Mouse (Mus musculus) frontal cortex, postnatal 25 days (tissue): ENCODE results near the gene Crx.
"Not testable (repeated sequence)": the region's sequence is repeated elsewhere in the genome, so short reads cannot be mapped to it uniquely, and the experiment has no call there.

ENCODE experiments used
- DNase-seq, 2 experiments: peaks; one replicate each; pipeline ENCODE4 v3.0.0; 2022; ENCODE audit warnings: low spot score in 2 of 2

Gene Crx

DNA sequence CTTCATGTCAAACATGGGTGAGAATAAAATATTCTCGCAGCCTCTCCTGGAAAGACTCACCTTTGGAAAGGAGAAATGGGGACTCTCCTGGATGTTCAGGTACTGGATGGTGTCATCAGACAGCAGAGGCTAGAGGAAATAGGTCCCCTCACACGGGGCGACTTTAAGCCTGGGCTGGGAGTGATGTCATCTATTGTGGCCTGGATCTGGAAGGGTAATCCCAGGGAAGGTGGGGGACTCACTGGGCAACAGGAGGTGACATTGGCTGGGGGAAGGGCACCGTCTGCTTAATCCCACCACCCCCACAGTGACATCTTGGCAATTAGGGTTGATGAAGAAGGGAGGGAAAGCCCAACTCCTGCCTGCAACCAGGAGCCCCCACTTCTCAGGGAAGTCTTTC is at the start of gene Crx:
Gene Crx (minus strand): TSS at position 213 of the 400 bp plus-strand sequence.
- DNase-seq: no peak

DNA sequence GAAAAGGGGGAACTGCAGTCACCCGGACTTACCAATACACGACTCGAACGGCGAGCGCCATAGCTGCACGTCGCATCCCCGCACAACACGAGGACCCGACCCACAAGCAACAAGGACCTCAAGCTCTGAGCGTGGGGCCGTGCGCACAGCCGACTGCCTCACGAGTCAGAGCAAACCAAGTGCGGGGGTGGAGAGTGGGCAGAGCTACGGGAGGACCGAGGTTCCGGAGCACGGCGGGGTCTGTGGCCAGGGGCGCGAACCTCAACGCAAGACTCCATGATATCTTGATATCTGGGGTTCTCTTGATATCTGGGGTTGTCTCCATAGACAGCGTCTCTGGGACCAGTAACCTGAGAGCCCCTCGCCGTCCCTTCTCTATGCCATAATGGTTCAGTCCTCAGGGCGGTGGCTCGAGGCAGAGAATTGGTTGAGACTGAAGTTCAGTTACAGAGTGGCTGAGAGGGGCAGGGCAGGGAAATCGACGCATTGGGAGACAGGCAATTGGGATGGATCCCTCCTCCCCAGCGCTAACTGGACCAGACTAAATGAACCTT is 42.5 kb upstream of the Crx start, which contains the start of gene Selenow:
Gene Selenow (minus strand): TSS at position 183 of the 554 bp plus-strand sequence.
- DNase-seq: peak; percentile 87 to 92

DNA sequence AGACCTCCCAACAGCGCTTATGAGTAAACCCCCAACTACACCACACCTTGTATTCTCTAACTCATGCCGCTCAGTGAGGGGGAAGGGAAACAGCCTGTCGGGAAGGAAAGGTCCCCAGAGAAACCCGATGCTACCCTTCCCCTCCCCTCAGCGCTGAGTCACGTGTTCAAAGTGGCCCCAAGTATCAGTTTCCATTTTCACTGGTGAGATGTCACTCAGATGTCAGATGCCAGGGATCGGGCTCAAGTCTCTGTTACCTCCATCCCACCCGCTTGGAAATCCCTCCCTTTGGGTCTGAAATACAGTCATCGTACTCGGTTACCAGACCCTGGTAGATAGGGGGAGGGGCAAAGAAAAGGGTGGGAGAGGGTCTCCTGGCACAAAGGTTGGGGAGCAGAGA is 42.0 kb upstream of the Crx start:
- DNase-seq: no peak

DNA sequence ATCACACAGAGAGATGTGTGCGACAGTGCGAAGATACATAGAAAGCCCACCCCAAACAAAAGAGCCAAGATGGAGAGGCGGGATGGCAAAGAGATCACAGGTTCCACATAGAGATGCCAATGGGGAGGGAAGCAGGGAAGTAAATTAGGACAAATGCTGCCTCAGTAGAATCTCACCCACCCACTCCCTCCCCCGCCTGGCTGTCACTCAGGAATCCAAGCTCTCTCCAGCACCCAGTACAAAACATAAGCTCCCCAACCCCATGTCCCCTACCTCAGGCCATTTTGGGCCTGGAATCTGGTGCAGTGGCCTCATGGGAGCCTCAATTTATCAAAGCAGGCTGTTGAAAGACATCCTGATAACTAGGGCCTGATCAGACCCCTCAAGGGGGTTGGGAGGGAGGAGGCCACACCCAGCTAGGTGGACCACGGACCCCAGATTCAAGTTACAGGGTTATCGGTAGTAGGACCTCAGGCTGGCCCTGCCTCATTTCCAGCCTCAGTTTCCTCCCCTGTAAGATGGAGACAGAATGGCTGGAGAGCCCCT is 41.0 kb upstream of the Crx start:
- no peak for DNase-seq

DNA sequence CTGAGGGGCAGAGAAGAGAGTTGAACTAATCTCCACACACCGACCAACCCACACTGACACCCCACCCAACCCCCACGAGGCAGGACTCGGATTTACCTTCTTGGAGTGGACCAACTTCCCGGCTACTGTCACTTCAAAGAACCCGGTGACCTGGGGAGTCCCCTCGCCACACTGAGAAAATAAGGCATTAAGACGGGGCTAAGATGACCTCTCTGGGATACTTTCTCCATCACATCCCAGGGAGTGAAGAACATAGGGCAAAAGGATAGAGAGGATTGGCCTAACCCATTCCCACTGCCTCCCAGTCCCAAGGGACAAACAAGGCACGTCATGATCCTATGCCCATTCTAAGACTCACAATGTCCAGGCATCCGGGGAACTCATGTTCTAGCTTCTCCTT is 40.2 kb upstream of the Crx start:
- DNase-seq: no peak

DNA sequence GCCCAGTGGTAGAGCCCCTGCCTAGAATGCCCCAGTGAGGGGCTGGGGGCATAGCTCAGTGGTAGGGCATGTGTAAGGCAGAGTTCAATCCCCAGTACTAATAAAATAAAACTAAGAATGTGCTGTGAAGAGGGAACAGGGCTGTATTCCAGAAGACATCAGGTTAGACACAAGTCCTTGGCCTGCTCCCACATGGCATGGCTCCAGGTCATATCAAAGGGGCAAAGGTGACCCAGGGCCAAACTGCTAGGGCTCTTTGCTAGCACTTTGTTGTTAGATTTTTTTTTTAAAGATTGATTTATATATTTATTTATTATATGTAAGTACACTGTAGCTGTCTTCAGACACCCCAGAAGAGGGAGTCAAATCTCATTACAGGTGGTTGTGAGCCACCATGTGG is 38.6 kb upstream of the Crx start:
- no peak for DNase-seq

DNA sequence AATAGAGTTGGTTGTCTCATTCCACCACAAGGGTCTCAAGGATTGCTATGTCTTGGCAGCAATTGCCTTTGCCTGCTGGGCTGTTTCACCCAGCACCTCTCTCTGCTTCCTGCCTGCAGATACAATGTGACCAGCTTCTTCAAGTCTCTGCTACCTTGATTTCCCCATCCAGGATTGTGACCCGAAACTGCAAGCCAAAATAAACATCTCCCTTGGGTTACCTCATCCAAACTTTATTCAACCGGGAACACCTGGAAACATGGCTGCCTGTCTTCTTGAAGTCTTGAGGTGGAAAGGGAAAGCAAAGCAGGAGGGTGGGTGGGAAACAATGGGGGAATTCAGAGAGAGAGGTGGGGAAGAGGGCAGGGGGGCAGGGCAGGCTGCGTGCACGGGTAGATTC is 37.2 kb upstream of the Crx start:
- no peak for DNase-seq

DNA sequence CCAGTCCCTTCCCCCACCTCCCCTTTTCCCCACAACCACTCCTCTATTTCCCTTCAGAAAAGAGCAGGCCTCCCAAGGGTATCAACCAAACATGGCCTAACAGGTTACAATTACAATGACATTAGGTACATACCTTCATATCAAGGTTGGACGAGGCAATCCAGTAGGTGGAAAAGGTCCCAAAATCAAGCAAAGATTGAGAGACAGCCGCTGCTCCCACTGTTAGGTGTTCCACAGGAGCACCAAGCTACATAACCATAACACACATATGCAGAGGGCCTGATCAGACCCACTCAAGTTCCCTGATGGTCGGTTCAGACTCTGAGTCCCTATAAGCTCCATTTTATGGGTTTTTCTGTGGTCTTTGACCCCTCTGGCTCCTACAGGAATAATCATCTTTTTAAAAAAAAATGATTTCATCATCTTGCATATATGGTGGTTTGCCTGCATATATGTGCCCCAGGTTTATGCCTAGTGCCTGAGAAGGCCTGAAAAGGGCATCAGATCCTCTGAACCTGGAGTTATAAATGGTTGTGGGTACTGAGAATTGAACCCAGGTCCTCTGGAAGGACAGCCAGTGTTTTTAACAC is 36.5 kb upstream of the Crx start:
- no peak for DNase-seq

DNA sequence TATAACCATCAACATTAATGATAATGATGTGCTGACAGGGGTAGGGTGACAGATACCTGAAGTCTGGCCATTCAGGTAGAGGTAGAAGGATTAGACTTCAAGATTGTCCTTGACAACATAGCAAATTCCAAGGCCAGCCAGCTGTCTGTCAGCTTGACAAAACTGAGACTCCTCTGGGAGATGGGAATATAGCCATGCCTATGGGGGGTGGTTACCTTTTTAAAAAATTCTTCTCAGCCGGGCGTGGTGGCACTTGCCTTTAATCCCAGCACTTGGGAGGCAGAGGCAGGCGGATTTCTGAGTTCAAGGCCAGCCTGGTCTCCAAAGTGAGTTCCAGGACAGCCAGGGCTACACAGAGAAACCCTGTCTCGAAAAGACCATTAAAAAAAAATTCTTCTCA is 35.9 kb upstream of the Crx start:
- DNase-seq: not testable (repeated sequence)

DNA sequence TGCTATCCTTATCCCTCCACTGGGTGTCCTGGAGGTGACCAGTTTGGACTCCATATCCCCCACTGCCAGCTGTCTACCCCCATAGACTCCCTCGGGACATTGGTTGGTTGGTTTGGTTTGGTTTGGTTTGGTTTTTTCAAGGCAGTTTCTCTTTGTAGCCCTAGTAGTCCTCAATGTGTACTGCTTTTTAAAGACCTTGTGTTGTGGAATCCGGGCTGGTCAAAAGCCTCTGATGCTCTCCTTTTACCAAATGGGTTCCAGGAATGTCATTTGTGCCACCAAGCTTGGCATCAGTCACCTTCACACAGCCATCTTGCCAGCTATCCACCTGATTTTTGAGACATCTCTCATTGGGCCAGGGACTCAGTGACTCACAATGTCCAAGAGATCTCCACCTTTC is 35.0 kb upstream of the Crx start:
- no peak for DNase-seq

DNA sequence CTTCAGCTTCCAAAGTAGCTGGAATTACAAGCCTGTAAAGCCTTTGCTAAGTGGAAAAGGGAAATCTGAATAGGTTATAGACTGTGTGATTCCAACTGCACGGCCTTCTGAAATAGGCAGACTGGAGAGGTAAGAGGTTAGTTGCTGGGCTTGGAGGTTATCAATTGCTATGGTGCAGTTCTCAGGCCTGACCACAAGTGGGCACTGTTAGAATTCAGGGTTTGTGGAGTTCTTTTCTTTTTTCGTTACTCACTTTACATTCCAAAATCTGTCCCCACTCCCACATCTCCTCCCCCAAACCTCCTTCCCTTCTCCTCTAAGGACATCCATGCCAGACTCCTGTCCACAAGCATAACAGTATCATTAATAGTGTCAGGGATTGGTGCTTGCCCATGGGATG is 34.5 kb upstream of the Crx start:
- DNase-seq: no peak

DNA sequence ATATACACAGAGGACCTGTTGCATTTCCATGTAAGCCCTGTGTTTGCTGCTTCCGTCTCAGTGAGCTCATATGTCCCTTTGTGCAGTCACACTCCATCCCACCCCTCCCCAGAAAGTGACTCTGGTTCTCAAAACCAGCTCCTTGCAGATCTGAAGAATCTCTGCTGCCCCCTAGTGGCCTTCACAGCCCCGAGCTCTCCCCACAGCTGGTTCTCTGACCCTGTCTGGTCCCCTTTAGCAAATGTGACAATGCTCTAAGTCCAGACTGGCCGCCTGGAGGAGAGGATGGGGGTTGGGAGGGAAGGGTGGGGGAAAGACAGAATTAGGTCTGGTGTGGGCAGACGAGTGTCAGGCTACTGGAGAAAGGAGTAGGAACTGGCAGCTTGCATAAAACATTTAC is 32.4 kb upstream of the Crx start:
- peak in 1 of 2 experiments; percentile 68 for DNase-seq

DNA sequence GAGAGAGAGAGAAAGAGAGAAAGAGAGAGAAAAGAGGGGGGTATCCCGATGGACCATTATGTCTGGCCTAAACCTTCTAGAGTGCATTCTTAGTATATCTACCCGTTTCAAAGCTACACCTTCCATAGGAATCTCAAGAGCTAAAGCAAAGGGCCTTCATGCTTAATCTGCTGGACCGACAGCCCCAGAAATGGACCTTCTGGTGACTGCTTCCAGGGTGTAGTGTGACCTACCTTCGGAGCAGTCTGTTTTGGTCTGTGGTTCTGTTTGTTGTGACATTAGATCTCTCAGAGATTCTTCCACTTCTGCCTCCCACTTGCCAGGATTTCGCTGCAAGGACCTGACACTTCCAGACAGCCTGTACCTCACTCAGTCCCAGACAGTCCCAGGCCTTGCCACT is 30.8 kb upstream of the Crx start:
- no peak for DNase-seq

DNA sequence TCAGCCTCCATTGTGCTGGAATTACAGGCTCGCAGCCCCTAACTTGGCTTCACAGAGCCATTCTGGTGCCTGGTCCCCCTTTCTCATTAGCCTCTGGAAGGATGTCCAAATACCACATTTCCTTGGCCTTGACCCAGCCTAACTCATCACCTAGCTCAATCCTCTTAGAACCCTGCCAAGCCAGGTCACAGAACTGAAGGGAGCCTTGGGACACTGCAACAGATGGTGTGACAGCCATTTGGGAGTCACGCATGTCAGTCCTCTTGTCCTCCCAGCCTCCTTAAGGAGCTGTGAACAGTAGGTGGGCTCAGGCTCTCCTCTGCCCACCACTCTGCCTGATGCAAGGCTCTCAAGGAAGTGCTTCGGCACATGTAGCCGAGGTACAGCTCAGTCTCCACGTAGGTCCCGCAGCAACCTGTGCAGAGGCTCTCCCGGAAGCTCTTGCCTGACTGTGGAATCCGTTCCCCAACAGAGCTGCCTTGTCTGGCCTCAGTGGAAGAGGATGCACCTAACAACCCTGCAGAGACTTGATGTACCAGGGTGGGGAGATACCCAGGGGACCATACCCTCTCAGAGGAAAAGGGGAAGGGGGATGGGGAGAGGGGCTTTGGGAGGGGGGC is 28.3 kb upstream of the Crx start:
- no peak for DNase-seq

DNA sequence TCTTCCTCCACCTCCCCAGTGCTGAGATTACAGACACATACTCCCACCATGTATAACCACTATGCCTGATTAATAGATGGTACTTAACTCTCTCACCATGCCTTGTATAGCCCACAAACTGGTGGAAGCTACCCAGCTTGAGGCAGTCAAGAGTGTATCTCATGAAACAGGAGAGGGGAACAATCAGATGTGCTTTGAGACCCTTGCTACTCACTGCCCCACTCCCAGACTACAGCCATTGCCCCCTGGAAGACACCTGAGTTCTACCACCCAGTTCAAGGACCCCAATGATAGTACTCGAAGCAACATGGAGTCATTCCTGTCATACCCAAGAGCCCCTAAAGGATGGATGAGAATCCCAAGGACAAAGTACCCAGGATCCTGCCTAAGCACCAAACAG is 26.8 kb upstream of the Crx start:
- no peak for DNase-seq

DNA sequence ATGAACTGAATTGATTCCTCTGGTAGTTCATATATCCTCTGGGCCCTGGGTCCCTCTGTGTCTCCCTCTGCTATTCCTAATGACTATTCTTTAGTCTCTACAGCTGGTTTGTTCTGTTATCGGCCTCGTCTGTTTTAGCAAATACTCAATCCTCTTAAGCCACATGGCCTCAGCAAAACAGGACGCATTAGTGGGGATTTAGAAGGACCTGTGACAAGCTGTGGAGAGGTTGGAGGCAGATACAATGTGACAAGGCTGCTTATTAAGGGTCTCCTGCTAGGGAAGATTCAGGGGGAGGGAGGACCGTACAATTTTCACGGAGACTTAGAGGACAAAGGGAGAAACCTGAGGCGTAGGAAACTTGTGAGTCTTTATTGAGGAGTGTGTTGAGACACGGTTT is 26.1 kb upstream of the Crx start:
- DNase-seq: no peak

DNA sequence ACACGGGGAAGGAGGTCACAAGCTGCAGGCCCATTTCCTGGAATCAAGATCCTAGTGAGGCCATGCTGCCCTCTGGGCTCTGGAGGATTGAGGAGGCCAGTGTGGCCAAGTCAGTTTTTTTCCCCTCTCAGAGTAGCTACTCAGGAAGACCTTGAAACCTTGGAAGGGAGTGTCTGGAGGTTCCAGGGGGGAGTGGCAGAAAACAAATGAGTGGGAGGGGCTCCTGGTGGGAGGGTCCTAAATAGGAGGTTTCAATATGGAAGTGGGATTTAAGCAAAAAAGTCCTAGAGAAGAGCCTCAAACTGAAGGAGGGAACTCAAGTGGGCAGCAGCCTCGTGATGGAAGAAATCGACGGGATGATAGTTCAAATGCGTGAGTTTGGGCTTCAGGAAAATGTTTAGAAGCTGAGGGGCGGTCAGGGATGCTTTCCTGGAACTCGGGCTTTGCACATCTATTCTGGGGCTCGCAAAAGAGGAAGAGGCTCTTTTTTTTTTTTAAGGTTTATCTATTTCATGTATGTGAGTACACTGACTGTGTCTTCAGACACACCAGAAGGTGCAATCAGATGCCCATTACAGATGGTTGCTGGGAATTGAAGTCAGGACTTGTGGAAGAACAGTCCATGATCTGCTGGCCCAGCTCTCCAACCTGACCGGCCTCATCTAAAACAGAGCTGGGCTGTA is 21.7 kb upstream of the Crx start:
- DNase-seq: no peak

DNA sequence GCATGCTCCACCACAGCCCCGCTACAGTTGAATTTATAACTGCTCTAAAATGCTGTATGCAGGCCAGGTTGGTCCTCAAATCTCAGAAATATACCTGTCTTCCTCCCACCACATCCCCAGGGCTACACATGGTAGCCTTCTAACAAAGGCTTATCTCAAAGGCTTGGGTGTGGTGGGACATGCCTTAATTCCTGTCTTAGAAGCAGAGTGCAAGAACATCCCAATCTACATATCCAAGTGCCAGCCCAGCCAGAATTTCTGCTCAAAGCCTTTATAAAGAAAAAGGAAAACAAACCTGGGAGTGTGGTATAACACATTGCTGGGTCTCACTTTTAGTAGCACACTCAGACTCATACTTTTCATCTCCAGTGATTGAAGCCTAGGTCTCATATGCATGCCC is 14.5 kb upstream of the Crx start:
- no peak for DNase-seq

DNA sequence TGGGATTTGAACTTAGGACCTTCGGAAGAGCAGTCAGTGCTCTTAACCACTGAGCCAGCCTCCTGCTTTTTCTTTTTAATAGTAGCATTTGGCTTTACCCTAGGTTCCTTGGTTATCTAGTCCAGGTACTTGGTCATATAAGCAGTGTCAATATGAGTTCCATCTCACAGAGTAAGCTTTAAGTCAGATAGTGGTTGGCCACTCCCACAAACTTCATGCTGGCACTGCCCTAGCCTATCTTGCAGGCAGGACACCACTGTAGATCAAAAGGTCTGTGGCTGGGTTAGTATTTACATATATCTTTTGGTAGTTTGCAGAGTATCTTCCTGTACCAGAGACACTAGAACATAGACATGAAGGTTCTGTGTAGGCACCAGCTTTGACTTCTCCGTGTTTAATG is 4.4 kb upstream of the Crx start:
- no peak for DNase-seq

DNA sequence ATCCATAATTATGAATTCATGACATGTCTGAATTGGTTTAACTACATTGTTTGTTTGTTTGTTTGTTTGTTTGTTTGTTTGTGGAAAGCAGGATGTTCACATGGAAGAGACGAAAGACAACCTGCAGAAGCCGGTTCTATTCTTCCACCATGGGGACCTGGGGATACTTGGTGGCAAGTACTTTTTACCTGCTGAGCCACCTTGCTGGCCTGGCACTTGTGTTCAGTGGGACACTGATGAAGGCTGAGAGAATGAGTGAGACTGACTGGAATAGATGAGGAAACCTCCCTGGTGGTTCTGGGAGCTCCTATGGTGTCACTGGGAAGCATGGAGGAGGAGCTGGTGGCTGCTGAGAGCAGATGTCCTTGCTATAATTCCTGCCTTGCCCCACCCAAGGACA is 2.5 kb upstream of the Crx start, which contains the start of gene Crxos:
Gene Crxos (plus strand): TSS at position 301 of the 400 bp plus-strand sequence.
- DNase-seq: no peak

DNA sequence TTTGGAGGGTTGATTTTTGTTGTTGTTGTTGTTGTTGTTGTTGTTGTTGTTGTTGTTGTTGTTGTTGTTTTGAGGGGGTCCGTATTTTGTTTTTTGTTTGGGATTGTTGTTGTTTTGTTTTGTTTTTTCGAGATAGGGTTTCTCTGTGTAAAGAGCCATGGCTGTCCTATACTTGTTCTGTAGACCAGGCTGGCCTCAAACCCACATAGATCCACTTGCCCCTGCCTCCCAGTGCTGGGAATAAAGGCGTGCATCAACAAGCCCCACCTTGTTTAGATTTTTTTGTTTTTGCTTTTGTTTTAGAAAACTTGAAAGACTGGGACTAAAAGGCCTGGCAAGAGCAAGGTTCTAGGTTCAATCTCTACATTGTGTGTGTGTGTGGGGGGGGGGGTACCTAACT is 2.1 kb upstream of the Crx start:
- no peak for DNase-seq

DNA sequence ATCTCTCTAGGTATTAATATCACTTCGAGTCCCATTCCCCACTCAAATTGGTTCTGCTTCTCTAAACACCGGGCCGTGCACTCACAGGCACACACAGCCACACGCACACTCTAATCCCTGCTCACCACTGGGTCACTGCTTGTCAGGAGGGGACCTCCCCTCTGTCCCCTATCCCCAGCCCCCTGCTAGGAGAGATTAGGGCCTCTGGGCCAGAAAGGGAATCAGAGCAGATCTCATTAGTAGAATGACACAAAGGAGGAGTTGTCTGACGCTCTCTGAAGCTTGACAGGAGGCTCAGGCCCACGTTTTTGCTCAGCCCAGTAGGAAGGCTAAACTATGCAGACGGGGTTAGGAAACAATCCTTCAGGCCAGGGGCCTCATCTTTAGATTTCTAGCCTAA is 1.6 kb upstream of the Crx start:
- no peak for DNase-seq

DNA sequence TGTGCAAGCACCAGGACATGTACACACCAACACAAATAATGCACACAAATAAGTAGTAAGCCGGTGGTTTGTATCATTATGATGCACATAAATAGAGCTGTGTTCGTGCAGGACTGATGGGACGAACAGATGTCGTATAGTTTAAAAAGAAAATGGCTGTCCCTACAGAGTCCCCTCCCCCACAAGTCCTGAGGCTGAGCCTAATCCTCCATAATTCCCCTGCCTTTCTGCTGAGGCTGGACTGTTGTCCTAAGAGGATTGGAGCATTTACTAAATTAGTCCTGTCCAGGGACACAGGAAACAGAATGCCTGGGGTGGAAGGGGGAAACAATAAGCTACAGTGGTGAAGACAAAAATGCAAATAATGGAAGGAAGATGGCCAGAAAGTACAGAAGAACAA is 15.7 kb downstream of the Crx start:
- no peak for DNase-seq
